Mouse (Mus musculus) left cerebral cortex, postnatal 36 days (tissue): ENCODE results near the gene Rnf181. TPM values are rescaled to one million over a fixed set of nuclear protein-coding genes. Genes with fewer than 3 reads are reported as not detected.

ENCODE experiments used
- DNase-seq, 2 experiments: peaks; one replicate each; pipeline ENCODE4 v3.0.0; 2021 to 2022; ENCODE audit warnings: low spot score in 2 of 2, mixed read lengths in 1 of 2
- intact Hi-C: fragments of 180-260 bp; cut with DNase I; formaldehyde crosslinking; loops from one replicate; pipeline ENCODE4 v1.15.1; 2025
- total RNA-seq, 2 experiments: library from RNA; stranded (reverse); gene quantifications; 2 replicates each; pipeline ENCODE4 v1.2.3; 2021

Rnf181 gene
- total RNA-seq, 2 experiments from 2014 or later = 71.6 to 76.2 TPM

- intact Hi-C loops = no loop called here
Observed at GRCm38 (mm10) chr6:72345074-72345567, 21.6 kb downstream of the Rnf181 start, which contains the start of gene Usp39. Usp39 (minus strand) TSS chr6:72345184.

GRCm38 (mm10) chr6:72344396-72345073, 22.2 kb downstream of the Rnf181 start:
- no peak for DNase-seq
- intact Hi-C loops = no loop called here

More at GRCm38 (mm10) chr6:72345074-72345567, 21.6 kb downstream of the Rnf181 start, which contains the start of gene Usp39:
- peak; percentile 95 for DNase-seq

- intact Hi-C loops = no loop called here
- DNase-seq = no peak
Observed at GRCm38 (mm10) chr6:72340481-72340880, 26.3 kb downstream of the Rnf181 start.

- intact Hi-C loops = loop anchor here (10.0 kb wide), 1 partner anchor 438 kb away; no protein-coding TSS in a partner anchor
- no peak for DNase-seq
Observed at GRCm38 (mm10) chr6:72333111-72333510, 33.6 kb downstream of the Rnf181 start.

GRCm38 (mm10) chr6:72330133-72330532, 36.6 kb downstream of the Rnf181 start:
- DNase-seq = no peak
- intact Hi-C loops = loop anchor here (10.0 kb wide), 1 partner anchor 435 kb away; no protein-coding TSS in a partner anchor

- DNase-seq = no peak
Observed at GRCm38 (mm10) chr6:72329019-72329418, 37.7 kb downstream of the Rnf181 start.

GRCm38 (mm10) chr6:72326274-72326673, 40.5 kb downstream of the Rnf181 start:
- peak in 1 of 2 experiments; percentile 33 for DNase-seq
- intact Hi-C loops = no loop called here

More at GRCm38 (mm10) chr6:72329019-72329418, 37.7 kb downstream of the Rnf181 start:
- intact Hi-C loops = no loop called here

GRCm38 (mm10) chr6:72323786-72324508, 42.8 kb downstream of the Rnf181 start:
- intact Hi-C loops = no loop called here
- no peak for DNase-seq

- DNase-seq = no peak
- intact Hi-C loops = no loop called here
Observed at GRCm38 (mm10) chr6:72322936-72323335, 43.8 kb downstream of the Rnf181 start.

GRCm38 (mm10) chr6:72319019-72319418, 47.7 kb downstream of the Rnf181 start:
- intact Hi-C loops = loop anchor here (2.0 kb wide), 1 partner anchor 132 kb away; no protein-coding TSS in a partner anchor
- peak in 1 of 2 experiments; percentile 29 for DNase-seq

GRCm38 (mm10) chr6:72318440-72318839, 48.3 kb downstream of the Rnf181 start:
- no peak for DNase-seq
- intact Hi-C loops = loop anchor here (2.0 kb wide), 1 partner anchor 132 kb away; no protein-coding TSS in a partner anchor

- no peak for DNase-seq
- intact Hi-C loops = no loop called here
Observed at GRCm38 (mm10) chr6:72316044-72316443, 50.7 kb downstream of the Rnf181 start.

GRCm38 (mm10) chr6:72315384-72315783, 51.4 kb downstream of the Rnf181 start:
- intact Hi-C loops = no loop called here
- DNase-seq = no peak

GRCm38 (mm10) chr6:72313124-72313867, 53.5 kb downstream of the Rnf181 start:
- no peak for DNase-seq
- intact Hi-C loops = no loop called here

GRCm38 (mm10) chr6:72312198-72312597, 54.6 kb downstream of the Rnf181 start:
- intact Hi-C loops = no loop called here
- DNase-seq = no peak

Other genes with a start within 250 kb of the Rnf181 start
- gene Atoh8, start 131.4 kb downstream of the Rnf181 start, total RNA-seq = 1 to 10 TPM; 1.1 to 1.8 TPM
- not detected for gene Sftpb, start 62.3 kb downstream of the Rnf181 start, total RNA-seq
- gene Usp39, start 21.8 kb downstream of the Rnf181 start, total RNA-seq = 10 to 100 TPM; 33.0 to 33.8 TPM
- 10 to 100 TPM; 13.9 to 19.0 TPM for gene 0610030E20Rik, start 19.6 kb downstream of the Rnf181 start, total RNA-seq
- 1 to 10 TPM; 9.0 to 9.9 TPM for gene Tmem150a, start 11.5 kb downstream of the Rnf181 start, total RNA-seq
- gene Vamp5, start 13.5 kb upstream of the Rnf181 start, total RNA-seq = 1 to 10 TPM; 4.0 to 4.3 TPM
- gene Vamp8, start 23.7 kb upstream of the Rnf181 start, total RNA-seq = 10 to 100 TPM; 12.6 to 13.8 TPM
- gene Ggcx, start 47.4 kb upstream of the Rnf181 start, total RNA-seq = 10 to 100 TPM; 21.7 to 27.0 TPM
- gene Mat2a, start 72.6 kb upstream of the Rnf181 start, total RNA-seq = 100 to 1,000 TPM; 164 to 176 TPM
- gene Sh2d6, start 154.8 kb upstream of the Rnf181 start, total RNA-seq = under 1 TPM; 0.54 to 0.72 TPM
- gene Capg, start 177.4 kb upstream of the Rnf181 start, total RNA-seq = 1 to 10 TPM; 2.2 to 3.1 TPM
- 10 to 100 TPM; 19.7 to 19.9 TPM for gene Elmod3, start 231.5 kb upstream of the Rnf181 start, total RNA-seq
- 10 to 100 TPM; 52.2 to 53.9 TPM for gene Retsat, start 231.5 kb upstream of the Rnf181 start, total RNA-seq